Mouse (Mus musculus) thymus, adult 2 months (tissue): Measurements from ENCODE around the gene Lipn.

Source experiments
- CTCF ChIP-seq: fragments of 200-500 bp; IDR thresholded peaks from 2 replicates; pipeline ENCODE4 v1.5.1; 2012; ENCODE audit warnings: mild to moderate bottlenecking, control low read depth, low read length, moderate library complexity, borderline replicate concordance; ENCODE audit not compliant: control insufficient read depth, poor library complexity, insufficient read depth; ENCODE audit errors: extremely low read depth
- POLR2A ChIP-seq: fragments of 200-500 bp; IDR thresholded peaks from 2 replicates; pipeline ENCODE4 v1.6.1; 2012; ENCODE audit warnings: mild to moderate bottlenecking, low read length, control low read depth, moderate library complexity; ENCODE audit not compliant: control insufficient read depth, poor library complexity, insufficient read depth; ENCODE audit errors: extremely low read depth

GRCm38 (mm10) chr19:34074239-34074638 is 7.1 kb downstream of the Lipn start:
- TF ChIP-seq CTCF (no peak), POLR2A (no peak)
